Mouse (Mus musculus): ENCODE measurements around the gene Tjp3.

DNA sequence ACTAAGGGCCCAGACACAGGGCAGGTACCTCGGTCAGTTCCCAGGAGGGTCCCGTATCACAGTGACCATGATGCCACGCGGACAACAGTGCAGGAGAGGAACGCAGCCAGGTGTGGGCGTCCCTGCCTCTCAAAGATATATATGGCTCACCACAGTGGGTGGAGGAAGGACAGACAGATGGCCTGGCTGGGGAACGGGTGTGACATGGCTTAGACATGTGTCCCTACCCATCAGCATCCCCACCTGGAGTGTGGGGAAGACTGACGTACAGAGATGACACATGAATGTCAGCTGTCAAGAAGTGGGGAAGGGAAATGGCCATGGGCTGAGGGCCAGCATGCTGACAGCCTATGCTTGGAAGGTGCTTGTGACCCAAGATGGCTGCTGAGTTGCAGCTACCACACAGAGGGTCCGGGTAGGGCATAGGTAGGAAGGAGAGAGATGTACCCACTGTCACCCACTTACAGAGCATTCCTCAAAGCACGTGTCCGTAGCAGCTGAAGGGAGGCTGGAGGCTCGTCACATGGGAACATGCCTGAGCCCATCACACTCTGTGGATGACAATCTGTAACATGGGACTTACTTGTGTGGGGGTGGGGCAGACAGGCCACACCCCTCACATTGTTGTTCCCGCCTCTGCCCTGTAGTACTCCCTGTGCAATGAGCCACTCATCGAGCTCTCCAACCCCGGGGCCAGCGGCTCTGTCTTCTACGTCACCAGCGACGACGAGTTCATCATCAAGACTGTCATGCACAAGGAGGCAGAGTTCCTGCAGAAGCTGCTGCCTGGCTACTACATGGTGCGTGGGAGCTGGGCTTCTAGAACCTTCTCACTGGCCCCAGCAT lies 15.7 kb upstream of the Tjp3 start:
- TF ChIP-seq CTCF (IDR thresholded peaks at IDR 0.05; ENCODE audit: low read depth) = no peak
- no peak for TF ChIP-seq EP300 (IDR thresholded peaks at IDR 0.05; ENCODE audit: low read depth)
